Mouse (Mus musculus): ENCODE measurements around the gene Phactr4.

- TF ChIP-seq CTCF (IDR thresholded peaks at IDR 0.05; ENCODE audit: control insufficient read depth, insufficient read depth, insufficient read length) (no peak), MYOD1 (IDR thresholded peaks at IDR 0.05; ENCODE audit: control insufficient read depth, insufficient read length, low read depth) (no peak), MYOG (IDR thresholded peaks at IDR 0.05; ENCODE audit: control insufficient read depth, extremely low read depth, insufficient read length) (no peak), USF1 (IDR thresholded peaks at IDR 0.05; ENCODE audit: low read depth) (no peak)
These were observed 10.8 kb downstream of the Phactr4 start for GRCm38 (mm10) chr4:132411322-132412094.
